ENCODE assay signal across 10 mouse cellular contexts in genomic region chr7:15920645-15921190, GRCm38 (mm10). TPM values are rescaled to one million over a fixed set of nuclear protein-coding genes. Genes with fewer than 3 reads are reported as not detected.
DNase-seq lines count a peak whose midpoint lies in the region; ATAC-seq and TF ChIP-seq lines count a peak whose summit lies in the region.
"Had no signal": no experiment of that assay in that cellular context is flagged by ENCODE, and none has a peak within 500 bp of the region (broad histone marks: within the 10 kb centered on the region; RNA-seq: fewer than 3 reads in every experiment).

No protein-coding gene starts in this region.

- peak overlapping the region; percentile 82 for H3K9ac ChIP-seq in liver, embryonic 13.5 days

- DNase-seq in gastrocnemius, adult 2 months = peak; percentile 55
- no peak for DNase-seq in gastrocnemius, adult 18-20 months (ENCODE audit: low spot score)
- no peak for DNase-seq in thymus, adult 2 months
- DNase-seq in thymus, postnatal 10 days (ENCODE audit: low spot score in 2 of 2) = no peak
- DNase-seq in liver, embryonic 13.5 days = no peak
- DNase-seq in layer of hippocampus, postnatal 10 days (ENCODE audit: low spot score in 2 of 2) = no peak
- DNase-seq in gastrocnemius, postnatal 36 days = no peak
- no peak for DNase-seq in thymus, postnatal 25 days
- DNase-seq: cerebellum, adult 18-20 months had no signal

- TF ChIP-seq CTCF in gastrocnemius, adult 2 months (IDR thresholded peaks at IDR 0.05) = no peak
- TF ChIP-seq CTCF in thymus, adult 2 months (IDR thresholded peaks at IDR 0.05; ENCODE audit: borderline replicate concordance, control insufficient read depth, extremely low read depth, insufficient read depth, low read length, poor library complexity) = no peak

- intact Hi-C loops in gastrocnemius, adult 2 months (cut with DNase I) = loop anchor here (5.0 to 10.0 kb wide), 2 partner anchors 132 to 1134 kb away; no protein-coding TSS in a partner anchor
- intact Hi-C loops in gastrocnemius, postnatal 36 days (cut with DNase I) = no loop called here

- 96% methylated on average over 6 of the region's 6 CpGs for WGBS in thymus, adult 2 months
- 71% methylated on average over 6 of the region's 6 CpGs for WGBS in liver, embryonic 13.5 days (ENCODE audit: insufficient replicate concordance)

- TF ChIP-seq POLR2A in thymus, adult 2 months (IDR thresholded peaks at IDR 0.05; ENCODE audit: control insufficient read depth, extremely low read depth, insufficient read depth, low read length, poor library complexity) = no peak

- peak overlapping the region; percentile 100 for H3K27ac ChIP-seq in gastrocnemius, adult 2 months
- H3K27ac ChIP-seq in thymus, adult 2 months (ENCODE audit: control insufficient read depth, insufficient read depth, low read length) = no peak overlapping the region
- peak overlapping the region; percentile 80 for H3K27ac ChIP-seq in liver, embryonic 13.5 days

- peaks cover 16% of the 10 kb centered on the region; the same call in 1 of the 2 replicates for H3K36me3 ChIP-seq in thymus, adult 2 months (ENCODE audit: control insufficient read depth, insufficient read depth, low read length)
- H3K36me3 ChIP-seq in liver, embryonic 13.5 days = peaks cover 30% of the 10 kb centered on the region

- H3K4me3 ChIP-seq in gastrocnemius, adult 2 months = peak overlapping the region; percentile 75
- H3K4me3 ChIP-seq in thymus, adult 2 months (ENCODE audit: control insufficient read depth, insufficient read depth, low read length) = peak overlapping the region; percentile 5; the same call in 1 of the 2 replicates
- H3K4me3 ChIP-seq in liver, embryonic 13.5 days (replicated peaks) = peak overlapping the region; percentile 74

- H3K4me1 ChIP-seq in thymus, adult 2 months (replicated peaks; ENCODE audit: control insufficient read depth, insufficient read depth, low read length) = peaks cover 24% of the 10 kb centered on the region
- H3K4me1 ChIP-seq in liver, embryonic 13.5 days (replicated peaks) = peaks cover 43% of the 10 kb centered on the region

- H3K9me3 ChIP-seq in liver, embryonic 13.5 days (replicated peaks) = no peaks in the 10 kb centered on the region

- H3K27me3 ChIP-seq in thymus, adult 2 months (ENCODE audit: control insufficient read depth, insufficient read depth, low read length) = no peaks in the 10 kb centered on the region
- H3K27me3 ChIP-seq in liver, embryonic 13.5 days = peaks cover 14% of the 10 kb centered on the region

- ATAC-seq in liver, embryonic 13.5 days (ENCODE audit: low read depth) = no peak

- H3K4me2 ChIP-seq in liver, embryonic 13.5 days = peak overlapping the region; percentile 82

RNA-seq across cellular contexts. Expression of gene Selenow, which starts 1.5 kb away (rescaled TPM):
- 1,000 to 10,000 TPM; 1,391 to 1,893 TPM for total RNA-seq in gastrocnemius, adult 2 months (2021)
- total RNA-seq in gastrocnemius, adult 18-20 months (2021) = 1,000 to 10,000 TPM; 1,514 to 1,837 TPM
- 408 and 474 TPM in 2 replicates for polyA plus RNA-seq in thymus, adult 2 months (2012; rRNA removed)
- 368 and 374 TPM in 2 replicates for polyA plus RNA-seq in liver, embryonic 13.5 days (2015; fragmentation: Nextera tagmentation; extraction: Ambion mirVana)
- 1,000 to 10,000 TPM; 1,327 to 1,522 TPM for total RNA-seq in layer of hippocampus, postnatal 10 days (2021)
- total RNA-seq in gastrocnemius, postnatal 36 days (2021) = 1,000 to 10,000 TPM; 1,487 to 1,586 TPM

RNA-seq across cellular contexts. Expression of gene Nop53, which starts 25.2 kb away (rescaled TPM):
- total RNA-seq in gastrocnemius, adult 2 months (2021) = 10 to 100 TPM; 85.7 to 97.4 TPM
- total RNA-seq in gastrocnemius, adult 18-20 months (2021) = 10 to 100 TPM; 82.3 to 91.7 TPM
- polyA plus RNA-seq in thymus, adult 2 months (2012; rRNA removed) = 170 and 192 TPM in 2 replicates
- 122 and 132 TPM in 2 replicates for polyA plus RNA-seq in liver, embryonic 13.5 days (2015; fragmentation: Nextera tagmentation; extraction: Ambion mirVana)
- 100 to 1,000 TPM; 126 to 135 TPM for total RNA-seq in layer of hippocampus, postnatal 10 days (2021)
- 10 to 100 TPM; 81.3 to 97.1 TPM for total RNA-seq in gastrocnemius, postnatal 36 days (2021)

RNA-seq across cellular contexts. Expression of gene Crxos, which starts 38.3 kb away (rescaled TPM):
- total RNA-seq in gastrocnemius, adult 2 months (2021) = not detected
- total RNA-seq in gastrocnemius, adult 18-20 months (2021) = not detected
- 0.55 TPM in 1 of 2 replicates, not detected in the other for polyA plus RNA-seq in thymus, adult 2 months (2012; rRNA removed)
- polyA plus RNA-seq in liver, embryonic 13.5 days (2015; fragmentation: Nextera tagmentation; extraction: Ambion mirVana) = not detected in 2 replicates
- total RNA-seq in layer of hippocampus, postnatal 10 days (2021) = under 1 TPM in 1 of 2 experiments, not detected in 1; 0.23 TPM
- not detected for total RNA-seq in gastrocnemius, postnatal 36 days (2021)
- total RNA-seq: left cerebral cortex, postnatal 25 days had no signal

RNA-seq across cellular contexts. Expression of gene Crx, which starts 41.0 kb away (rescaled TPM):
- not detected for total RNA-seq in gastrocnemius, adult 2 months (2021)
- total RNA-seq in gastrocnemius, adult 18-20 months (2021) = not detected
- 0.16 TPM in 1 of 2 replicates, not detected in the other for polyA plus RNA-seq in thymus, adult 2 months (2012; rRNA removed)
- polyA plus RNA-seq in liver, embryonic 13.5 days (2015; fragmentation: Nextera tagmentation; extraction: Ambion mirVana) = not detected in 2 replicates
- not detected for total RNA-seq in layer of hippocampus, postnatal 10 days (2021)
- total RNA-seq in gastrocnemius, postnatal 36 days (2021) = not detected
- total RNA-seq: left cerebral cortex, postnatal 25 days had no signal

RNA-seq across cellular contexts. Expression of gene Ehd2, which starts 46.6 kb away (rescaled TPM):
- total RNA-seq in gastrocnemius, adult 2 months (2021) = 10 to 100 TPM; 31.4 to 38.7 TPM
- 10 to 100 TPM; 24.9 to 37.4 TPM for total RNA-seq in gastrocnemius, adult 18-20 months (2021)
- polyA plus RNA-seq in thymus, adult 2 months (2012; rRNA removed) = 15.0 and 17.4 TPM in 2 replicates
- polyA plus RNA-seq in liver, embryonic 13.5 days (2015; fragmentation: Nextera tagmentation; extraction: Ambion mirVana) = 3.9 and 4.6 TPM in 2 replicates
- 10 to 100 TPM in 1 of 2 experiments, 1 to 10 TPM in 1; 8.6 to 14.0 TPM for total RNA-seq in layer of hippocampus, postnatal 10 days (2021)
- total RNA-seq in gastrocnemius, postnatal 36 days (2021) = 10 to 100 TPM; 40.8 to 47.9 TPM

Comparison
In these comparisons a context has a peak if more than half of its experiments do, and no peak if none do; other contexts are left out.
1. H3K4me3 ChIP-seq: peak in every context shown above with its lines; median percentile 75 in gastrocnemius, adult 2 months; 74 in liver, embryonic 13.5 days; 5 in thymus, adult 2 months.